Mouse (Mus musculus) liver, embryonic 11.5 days (tissue): ENCODE results near the gene Smc5. TPM values are rescaled to one million over a fixed set of nuclear protein-coding genes. Genes with fewer than 3 reads are reported as not detected.

Source experiments
- ATAC-seq: fragments of 200-750 bp; cut with Nextera tagmentation; replicated peaks from 2 replicates; pipeline ENCODE4 v1.8.0; 2017; ENCODE audit warnings: moderate number of reproducible peaks, mild to moderate bottlenecking, moderate TSS enrichment, moderate library complexity; ENCODE audit not compliant: low FRiP score
- DNase-seq: peaks from one replicate; pipeline ENCODE4 v3.0.0-alpha.2; 2017; ENCODE audit warnings: low spot score
- H3K27ac ChIP-seq: fragments of 300-500 bp; sonication (generic); 2 replicates; pipeline ENCODE4 v1.5.1; 2014; ENCODE audit warnings: mild to moderate bottlenecking, low read depth, low read length, control low read depth
- H3K27me3 ChIP-seq: fragments of 300-500 bp; sonication (generic); replicated peaks from 2 replicates; pipeline ENCODE4 v1.6.1; 2014; ENCODE audit warnings: low read length, mixed read lengths; ENCODE audit not compliant: control insufficient read depth, insufficient read depth
- H3K36me3 ChIP-seq: fragments of 300-500 bp; sonication (generic); 2 replicates; pipeline ENCODE4 v1.6.1; 2014; ENCODE audit warnings: mild to moderate bottlenecking, low read length, moderate library complexity, mixed read lengths; ENCODE audit not compliant: control insufficient read depth, insufficient read depth
- H3K4me1 ChIP-seq: fragments of 300-500 bp; sonication (generic); replicated peaks from 2 replicates; pipeline ENCODE4 v1.6.1; 2014; ENCODE audit warnings: low read length, mixed read lengths; ENCODE audit not compliant: control insufficient read depth, insufficient read depth
- H3K4me2 ChIP-seq: fragments of 300-500 bp; sonication (generic); 2 replicates; pipeline ENCODE4 v1.6.1; 2014; ENCODE audit warnings: mild to moderate bottlenecking, control low read depth, moderate library complexity
- H3K4me3 ChIP-seq: fragments of 300-500 bp; sonication (generic); 2 replicates; pipeline ENCODE4 v1.5.1; 2014; ENCODE audit warnings: low read depth, low read length, control low read depth
- H3K9ac ChIP-seq: fragments of 300-500 bp; sonication (generic); 2 replicates; pipeline ENCODE4 v1.6.1; 2014; ENCODE audit warnings: low read depth, low read length, control low read depth
- H3K9me3 ChIP-seq: fragments of 300-500 bp; sonication (generic); 2 replicates; pipeline ENCODE4 v1.6.1; 2016; ENCODE audit warnings: low read length, inconsistent platforms, mixed read lengths; ENCODE audit not compliant: control insufficient read depth
- WGBS: fragments of 180-500 bp; shearing (Covaris S2); extraction: QIAGEN DNeasy Blood & Tissue Kit; methylation state at CpG from one replicate; pipeline ENCODE4 v1.1.7; 2014; 5-methylcytosine and 5-hydroxymethylcytosine counted together
- polyA plus RNA-seq: library from polyadenylated mRNA; unstranded; fragments of >200 nt; fragmentation: Nextera tagmentation; extraction: Ambion mirVana; gene quantifications from 2 replicates; pipeline ENCODE4 v1.2.1, GENCODE M21; 2014

The Smc5 gene
- polyA plus RNA-seq, 1 experiment from 2014 or later, result 32.4 TPM

- no peak overlapping the region for H3K27ac ChIP-seq
- no peak for DNase-seq
- H3K4me1 ChIP-seq, result no peaks in the 10 kb centered on the region
- ATAC-seq, result no peak
- H3K4me3 ChIP-seq, result no peak overlapping the region
- H3K9me3 ChIP-seq, result no peaks in the 10 kb centered on the region
- no peak overlapping the region for H3K4me2 ChIP-seq
- no peaks in the 10 kb centered on the region for H3K36me3 ChIP-seq
- H3K9ac ChIP-seq, result no peak overlapping the region
- no peaks in the 10 kb centered on the region for H3K27me3 ChIP-seq
Observed at GRCm38 (mm10) chr19:23297191-23297590, 23.5 kb upstream of the Smc5 start.

- DNase-seq, result no peak
Observed at GRCm38 (mm10) chr19:23289251-23289650, 15.6 kb upstream of the Smc5 start.

GRCm38 (mm10) chr19:23281911-23282660 is 8.4 kb upstream of the Smc5 start:
- Histone ChIP-seq H3K4me2 (no peak overlapping the region), H3K9ac (no peak overlapping the region), H3K9me3 (no peaks in the 10 kb centered on the region), H3K27me3 (no peaks in the 10 kb centered on the region), H3K27ac (no peak overlapping the region), H3K4me1 (no peaks in the 10 kb centered on the region), H3K4me3 (no peak overlapping the region), H3K36me3 (no peaks in the 10 kb centered on the region)
- ATAC-seq (no peak), DNase-seq (no peak)
- 58% methylated on average over 8 of the region's 8 CpGs for WGBS

More at GRCm38 (mm10) chr19:23289251-23289650, 15.6 kb upstream of the Smc5 start:
- Histone ChIP-seq H3K4me3 (no peak overlapping the region), H3K9ac (no peak overlapping the region), H3K27me3 (no peaks in the 10 kb centered on the region), H3K36me3 (no peaks in the 10 kb centered on the region), H3K4me1 (no peaks in the 10 kb centered on the region), H3K27ac (no peak overlapping the region), H3K9me3 (0 out of 2 replicates have a peak, but pooled peaks cover 2% of the 10 kb centered on the region), H3K4me2 (no peak overlapping the region)
- no peak for ATAC-seq
- WGBS, result 70% methylated on average over 1 of the region's 1 CpGs

- no peak overlapping the region for H3K27ac ChIP-seq
- 49% methylated on average over 4 of the region's 4 CpGs for WGBS
- H3K27me3 ChIP-seq, result no peaks in the 10 kb centered on the region
- peak overlapping the region; percentile 96 for H3K9ac ChIP-seq
- H3K9me3 ChIP-seq, result no peaks in the 10 kb centered on the region
- ATAC-seq (peak; percentile 16), DNase-seq (no peak)
- H3K4me1 ChIP-seq, result peaks cover 7% of the 10 kb centered on the region
- H3K4me2 ChIP-seq, result peak overlapping the region; percentile 85
- H3K36me3 ChIP-seq, result no peaks in the 10 kb centered on the region
- H3K4me3 ChIP-seq, result peak overlapping the region; percentile 88
Observed at GRCm38 (mm10) chr19:23274054-23274724, 492 bp upstream of the Smc5 start.

- Histone ChIP-seq H3K4me2 (no peak overlapping the region), H3K4me3 (no peak overlapping the region), H3K27ac (no peak overlapping the region), H3K9me3 (no peaks in the 10 kb centered on the region), H3K4me1 (no peaks in the 10 kb centered on the region), H3K27me3 (no peaks in the 10 kb centered on the region), H3K9ac (no peak overlapping the region), H3K36me3 (peaks cover 24% of the 10 kb centered on the region; the same call in 1 of the 2 replicates)
- no peak for DNase-seq
- 90% methylated on average over 9 of the region's 9 CpGs for WGBS
- ATAC-seq, result no peak
Observed at GRCm38 (mm10) chr19:23256771-23257170, 16.9 kb downstream of the Smc5 start.

GRCm38 (mm10) chr19:23246473-23246872 is 27.2 kb downstream of the Smc5 start:
- Histone ChIP-seq H3K4me2 (no peak overlapping the region), H3K4me3 (no peak overlapping the region), H3K36me3 (peaks cover 5% of the 10 kb centered on the region; the same call in 1 of the 2 replicates), H3K27ac (no peak overlapping the region), H3K4me1 (no peaks in the 10 kb centered on the region), H3K9me3 (no peaks in the 10 kb centered on the region), H3K27me3 (no peaks in the 10 kb centered on the region), H3K9ac (no peak overlapping the region)
- 92% methylated on average over 2 of the region's 2 CpGs for WGBS
- DNase-seq, result no peak
- no peak for ATAC-seq

- no peak overlapping the region for H3K27ac ChIP-seq
- H3K9ac ChIP-seq, result no peak overlapping the region
- ATAC-seq (no peak), DNase-seq (no peak)
- H3K9me3 ChIP-seq, result no peaks in the 10 kb centered on the region
- H3K36me3 ChIP-seq, result peaks cover 12% of the 10 kb centered on the region; the same call in 1 of the 2 replicates
- no peaks in the 10 kb centered on the region for H3K4me1 ChIP-seq
- no peaks in the 10 kb centered on the region for H3K27me3 ChIP-seq
- WGBS, result 75% methylated on average over 4 of the region's 4 CpGs
- no peak overlapping the region for H3K4me2 ChIP-seq
- no peak overlapping the region for H3K4me3 ChIP-seq
Observed at GRCm38 (mm10) chr19:23225065-23225464, 48.6 kb downstream of the Smc5 start.

- no peak overlapping the region for H3K4me2 ChIP-seq
- H3K36me3 ChIP-seq, result peaks cover 19% of the 10 kb centered on the region
- H3K4me1 ChIP-seq, result no peaks in the 10 kb centered on the region
- DNase-seq (no peak), ATAC-seq (no peak)
- 92% methylated on average over 8 of the region's 8 CpGs for WGBS
- no peak overlapping the region for H3K4me3 ChIP-seq
- no peak overlapping the region for H3K27ac ChIP-seq
- no peaks in the 10 kb centered on the region for H3K9me3 ChIP-seq
- H3K27me3 ChIP-seq, result no peaks in the 10 kb centered on the region
- H3K9ac ChIP-seq, result no peak overlapping the region
Observed at GRCm38 (mm10) chr19:23214326-23214725, 59.4 kb downstream of the Smc5 start.

- WGBS, result 89% methylated on average over 6 of the region's 6 CpGs
- no peak for DNase-seq
- Histone ChIP-seq H3K4me1 (no peaks in the 10 kb centered on the region), H3K4me3 (no peak overlapping the region), H3K9me3 (no peaks in the 10 kb centered on the region), H3K36me3 (peaks cover 15% of the 10 kb centered on the region), H3K27ac (no peak overlapping the region), H3K27me3 (no peaks in the 10 kb centered on the region), H3K4me2 (no peak overlapping the region), H3K9ac (no peak overlapping the region)
- no peak for ATAC-seq
Observed at GRCm38 (mm10) chr19:23211325-23211724, 62.4 kb downstream of the Smc5 start.
